Mouse (Mus musculus) layer of hippocampus, adult 2 months (tissue): ENCODE measurements around the gene Fh1. TPM values are rescaled to one million over a fixed set of nuclear protein-coding genes. Genes with fewer than 3 reads are reported as not detected.

ENCODE experiments used
- DNase-seq, 2 experiments: peaks; one replicate each; pipeline ENCODE4 v3.0.0; 2022; ENCODE audit warnings: low spot score in 2 of 2
- H3K27ac ChIP-seq: fragments of 200-600 bp; 2 replicates; pipeline ENCODE4 v1.8.1; 2022
- H3K4me3 ChIP-seq: fragments of 200-600 bp; 2 replicates; pipeline ENCODE4 v1.8.1; 2022; ENCODE audit warnings: mild to moderate bottlenecking
- CTCF ChIP-seq: fragments of 200-600 bp; conservative IDR thresholded peaks from 2 replicates; pipeline ENCODE4 v1.8.1; 2022; ENCODE audit warnings: antibody characterized with exemption, mild to moderate bottlenecking, moderate library complexity
- total RNA-seq, 2 experiments: library from RNA; stranded (reverse); gene quantifications; 2 replicates each; pipeline ENCODE4 v1.2.3; 2021

Gene Fh1
- total RNA-seq, 2 experiments from 2014 or later, result 73.2 to 73.6 TPM

GRCm38 (mm10) chr1:175640435-175641150, 15.2 kb upstream of the Fh1 start:
- TF ChIP-seq CTCF, result no peak
- no peak for DNase-seq
- Histone ChIP-seq H3K4me3 (no peak overlapping the region), H3K27ac (no peak overlapping the region)

DNA sequence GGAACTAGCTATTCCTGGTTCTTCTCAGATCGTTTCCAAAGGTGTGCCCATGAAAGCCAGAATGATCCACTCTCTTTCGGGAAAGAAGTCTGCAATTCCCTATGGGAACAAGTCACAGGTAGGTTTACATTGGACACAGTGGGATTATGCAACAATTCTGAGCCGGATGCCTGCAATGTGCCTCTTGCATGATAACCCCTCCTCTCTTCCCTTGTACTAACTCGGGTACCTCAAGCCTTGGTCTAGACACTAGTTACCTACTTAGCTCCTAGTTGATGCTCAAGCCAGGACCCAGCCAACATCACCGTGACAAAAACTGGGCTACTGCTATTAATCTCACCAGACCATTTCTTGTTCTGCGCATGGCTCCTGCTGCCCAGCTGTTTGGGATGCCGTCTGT, 13.6 kb upstream of the Fh1 start:
- H3K27ac ChIP-seq, result no peak overlapping the region
- no peak for TF ChIP-seq CTCF
- no peak overlapping the region for H3K4me3 ChIP-seq
- DNase-seq, result no peak

GRCm38 (mm10) chr1:175637677-175638076, 12.2 kb upstream of the Fh1 start:
- Histone ChIP-seq H3K27ac (no peak overlapping the region), H3K4me3 (no peak overlapping the region)
- TF ChIP-seq CTCF, result no peak
- DNase-seq, result no peak

GRCm38 (mm10) chr1:175632470-175632869, 7.0 kb upstream of the Fh1 start:
- H3K4me3 ChIP-seq, result no peak overlapping the region
- no peak for TF ChIP-seq CTCF
- no peak overlapping the region for H3K27ac ChIP-seq
- no peak for DNase-seq

DNA sequence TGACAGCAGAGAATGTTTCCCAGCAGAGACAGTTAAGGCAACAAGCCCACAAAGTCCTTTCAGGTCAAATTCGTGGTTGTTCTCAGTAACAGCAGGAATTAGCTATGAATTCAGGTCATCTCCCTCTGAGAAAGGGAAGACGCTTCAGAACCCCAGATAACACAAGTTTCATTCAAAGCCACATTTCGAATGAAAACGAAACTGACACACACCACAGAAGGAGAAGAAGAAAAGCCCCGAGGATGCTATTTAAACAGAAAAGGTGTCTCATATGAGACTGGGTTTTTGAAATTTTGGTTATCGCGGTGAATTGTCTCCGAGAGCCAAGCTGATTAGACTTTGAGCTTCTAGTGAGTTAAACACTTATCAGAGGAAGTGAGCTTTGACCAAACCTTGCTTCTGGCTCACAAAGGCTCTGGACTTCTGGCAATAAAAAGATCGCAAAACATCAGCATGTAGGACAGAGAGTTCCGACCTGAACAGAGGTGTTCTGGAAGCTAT, 6.3 kb upstream of the Fh1 start:
- no peak for TF ChIP-seq CTCF
- Histone ChIP-seq H3K27ac (no peak overlapping the region), H3K4me3 (no peak overlapping the region)
- DNase-seq, result no peak

GRCm38 (mm10) chr1:175631080-175631479, 5.6 kb upstream of the Fh1 start:
- Histone ChIP-seq H3K4me3 (no peak overlapping the region), H3K27ac (no peak overlapping the region)
- no peak for DNase-seq
- TF ChIP-seq CTCF, result no peak

DNA sequence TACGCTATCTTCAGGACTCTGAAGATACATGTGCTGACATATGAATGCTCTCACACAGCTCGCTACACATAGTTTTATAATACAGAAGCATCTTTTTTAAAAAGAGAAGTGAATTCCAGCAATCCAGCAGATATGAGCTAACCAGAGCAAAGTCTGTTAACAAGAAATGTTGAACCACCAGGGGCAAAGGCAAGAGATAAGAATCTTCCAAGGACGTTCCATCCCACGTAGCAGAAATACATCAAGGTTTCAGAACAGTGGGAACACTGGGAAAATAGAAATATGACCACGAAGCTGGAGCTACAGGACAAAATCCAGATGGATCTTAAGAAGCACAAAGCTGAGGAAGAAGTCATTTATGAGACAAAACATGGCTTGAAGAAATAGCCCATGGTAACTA, 4.9 kb upstream of the Fh1 start:
- H3K27ac ChIP-seq, result no peak overlapping the region
- no peak overlapping the region for H3K4me3 ChIP-seq
- TF ChIP-seq CTCF, result no peak
- no peak for DNase-seq

DNA sequence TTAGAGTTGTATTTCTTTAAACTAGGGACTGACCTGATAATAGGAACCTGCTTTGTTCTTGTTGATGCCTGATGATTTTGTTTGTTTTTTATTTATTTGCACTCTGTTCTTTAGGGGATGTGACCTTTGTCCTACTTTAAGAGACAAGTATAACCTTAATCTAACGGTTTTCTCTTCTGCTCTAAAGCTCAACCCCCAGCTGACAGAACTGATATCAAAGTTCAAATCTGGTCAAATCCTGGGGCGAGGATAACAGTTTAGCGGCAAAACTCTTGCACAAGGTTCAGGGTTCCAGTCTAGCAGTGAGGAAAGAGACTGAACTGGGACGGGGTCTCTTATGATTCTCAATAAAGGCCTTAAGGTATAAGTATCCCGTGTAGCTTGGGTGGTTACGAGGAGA, 3.8 kb upstream of the Fh1 start:
- no peak for DNase-seq
- Histone ChIP-seq H3K4me3 (no peak overlapping the region), H3K27ac (no peak overlapping the region)
- no peak for TF ChIP-seq CTCF

GRCm38 (mm10) chr1:175625990-175626692, 706 bp upstream of the Fh1 start:
- Histone ChIP-seq H3K27ac (peak overlapping the region; percentile 62), H3K4me3 (peak overlapping the region; percentile 90)
- DNase-seq, result peak; percentile 19 to 33
- TF ChIP-seq CTCF, result peak; percentile 86

- Histone ChIP-seq H3K27ac (no peak overlapping the region), H3K4me3 (no peak overlapping the region)
- no peak for DNase-seq
- no peak for TF ChIP-seq CTCF
Measured at GRCm38 (mm10) chr1:175623656-175624055, 1.8 kb downstream of the Fh1 start.

GRCm38 (mm10) chr1:175619814-175620431, 5.5 kb downstream of the Fh1 start, which contains the start of gene Kmo:
TSS of gene Kmo (plus strand) at chr1:175620381.
- no peak for DNase-seq
- no peak within 1 kb of the TSS for H3K4me3 ChIP-seq
- no peak within 1 kb of the TSS for H3K27ac ChIP-seq
- TF ChIP-seq CTCF, result no peak

GRCm38 (mm10) chr1:175614992-175615391, 10.4 kb downstream of the Fh1 start:
- H3K27ac ChIP-seq, result no peak overlapping the region
- no peak overlapping the region for H3K4me3 ChIP-seq
- DNase-seq, result no peak
- TF ChIP-seq CTCF, result no peak

DNA sequence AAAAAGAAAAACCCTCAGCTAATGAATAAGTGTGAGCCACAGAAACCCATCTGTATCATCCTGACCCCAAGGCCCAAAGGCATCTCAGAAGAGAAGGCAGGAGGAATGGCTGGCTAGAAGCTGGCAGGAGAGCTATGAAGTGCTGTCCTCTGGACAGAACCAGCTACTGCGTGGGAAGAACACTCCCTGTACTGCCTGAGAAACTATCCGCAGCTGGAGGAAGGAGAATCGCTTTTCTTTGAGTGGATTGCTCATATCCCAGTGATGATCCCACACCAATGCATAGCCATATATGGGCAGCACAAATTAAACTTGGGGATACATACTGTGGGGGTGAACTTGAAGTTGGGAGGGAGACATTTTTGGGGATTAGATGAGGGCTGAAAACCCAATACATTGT, 16.7 kb downstream of the Fh1 start:
- no peak overlapping the region for H3K4me3 ChIP-seq
- no peak for DNase-seq
- H3K27ac ChIP-seq, result no peak overlapping the region
- no peak for TF ChIP-seq CTCF
